11 mouse cellular contexts compared by ENCODE assay signal in genomic region chr4:133626621-133627020, GRCm38 (mm10). TPM values are rescaled to one million over a fixed set of nuclear protein-coding genes. Genes with fewer than 3 reads are reported as not detected.
DNase-seq lines count a peak whose midpoint lies in the region; ATAC-seq and TF ChIP-seq lines count a peak whose summit lies in the region.
"Had no signal": no experiment of that assay in that cellular context is flagged by ENCODE, and none has a peak within 500 bp of the region (broad histone marks: within the 10 kb centered on the region; RNA-seq: fewer than 3 reads in every experiment).

No protein-coding gene starts in this region.

- no peaks in the 10 kb centered on the region for H3K27me3 ChIP-seq in forebrain, embryonic 12.5 days
- H3K27me3 ChIP-seq in forebrain, embryonic 13.5 days, result no peaks in the 10 kb centered on the region
- H3K27me3 ChIP-seq in intestine, embryonic 16.5 days (replicated peaks; ENCODE audit: control insufficient read depth, insufficient read depth, low read length), result no peaks in the 10 kb centered on the region
- no peaks in the 10 kb centered on the region for H3K27me3 ChIP-seq in intestine, postnatal 0 days (replicated peaks; ENCODE audit: control insufficient read depth, insufficient read depth, low read length)
- no peaks in the 10 kb centered on the region for H3K27me3 ChIP-seq in lung, embryonic 16.5 days (ENCODE audit: control insufficient read depth, insufficient read depth, low read depth, low read length)

- no peak overlapping the region for H3K9ac ChIP-seq in forebrain, embryonic 12.5 days
- H3K9ac ChIP-seq in forebrain, embryonic 13.5 days, result no peak overlapping the region
- peak overlapping the region; percentile 18; the same call in 1 of the 2 replicates for H3K9ac ChIP-seq in intestine, embryonic 16.5 days (ENCODE audit: low read depth, low read length)
- H3K9ac ChIP-seq in intestine, postnatal 0 days (ENCODE audit: low read depth, low read length), result no peak overlapping the region
- H3K9ac ChIP-seq in lung, embryonic 16.5 days (ENCODE audit: low read length), result no peak overlapping the region

- H3K36me3 ChIP-seq in forebrain, embryonic 12.5 days (replicated peaks), result peaks cover 30% of the 10 kb centered on the region
- peaks cover 40% of the 10 kb centered on the region for H3K36me3 ChIP-seq in forebrain, embryonic 13.5 days (ENCODE audit: poor library complexity, severe bottlenecking)
- peaks cover 7% of the 10 kb centered on the region for H3K36me3 ChIP-seq in intestine, embryonic 16.5 days (ENCODE audit: control insufficient read depth, insufficient read depth, low read length)
- peaks cover 21% of the 10 kb centered on the region; the same call in 1 of the 2 replicates for H3K36me3 ChIP-seq in intestine, postnatal 0 days (ENCODE audit: control insufficient read depth, insufficient read depth)
- peaks cover 6% of the 10 kb centered on the region; the same call in 1 of the 2 replicates for H3K36me3 ChIP-seq in lung, embryonic 16.5 days (ENCODE audit: control insufficient read depth, insufficient read depth, low read length)

- no peaks in the 10 kb centered on the region for H3K9me3 ChIP-seq in forebrain, embryonic 12.5 days
- H3K9me3 ChIP-seq in forebrain, embryonic 13.5 days (replicated peaks), result no peaks in the 10 kb centered on the region
- no peaks in the 10 kb centered on the region for H3K9me3 ChIP-seq in intestine, embryonic 16.5 days (ENCODE audit: control insufficient read depth, low read length)
- no peaks in the 10 kb centered on the region for H3K9me3 ChIP-seq in intestine, postnatal 0 days (ENCODE audit: control insufficient read depth)
- no peaks in the 10 kb centered on the region for H3K9me3 ChIP-seq in lung, embryonic 16.5 days (ENCODE audit: control insufficient read depth, low read length)

- H3K4me3 ChIP-seq in forebrain, embryonic 12.5 days (replicated peaks), result no peak overlapping the region
- H3K4me3 ChIP-seq in forebrain, embryonic 13.5 days, result no peak overlapping the region
- no peak overlapping the region for H3K4me3 ChIP-seq in intestine, embryonic 16.5 days (ENCODE audit: low read length)
- H3K4me3 ChIP-seq in intestine, postnatal 0 days (ENCODE audit: low read depth, low read length), result no peak overlapping the region
- no peak overlapping the region for H3K4me3 ChIP-seq in lung, embryonic 16.5 days (ENCODE audit: low read length)
- H3K4me3 ChIP-seq in brown adipose tissue, adult 24 weeks (ENCODE audit: insufficient read depth, low read depth, low read length), result no peak overlapping the region

- TF ChIP-seq CTCF in intestine, postnatal 0 days (IDR thresholded peaks at IDR 0.05; ENCODE audit: low read depth), result no peak

- no peak overlapping the region for H3K4me2 ChIP-seq in forebrain, embryonic 12.5 days
- H3K4me2 ChIP-seq in forebrain, embryonic 13.5 days, result no peak overlapping the region
- no peak overlapping the region for H3K4me2 ChIP-seq in intestine, embryonic 16.5 days (ENCODE audit: low read depth, low read length)
- H3K4me2 ChIP-seq in intestine, postnatal 0 days (replicated peaks; ENCODE audit: low read depth), result no peak overlapping the region
- no peak overlapping the region for H3K4me2 ChIP-seq in lung, embryonic 16.5 days (ENCODE audit: low read depth, low read length)

- no peak for DNase-seq in lung, postnatal 10 days
- DNase-seq: adrenal gland, postnatal 36 days; retina, postnatal 1 day had no signal

- WGBS in forebrain, embryonic 12.5 days, result 84% methylated on average over 9 of the region's 9 CpGs
- 87% methylated on average over 9 of the region's 9 CpGs for WGBS in forebrain, embryonic 13.5 days
- 93% methylated on average over 9 of the region's 9 CpGs for WGBS in intestine, embryonic 16.5 days
- 90% methylated on average over 9 of the region's 9 CpGs for WGBS in intestine, postnatal 0 days
- 85% methylated on average over 9 of the region's 9 CpGs for WGBS in lung, embryonic 16.5 days

- no peak for ATAC-seq in forebrain, embryonic 12.5 days (ENCODE audit: low FRiP score)
- ATAC-seq in forebrain, embryonic 13.5 days, result no peak
- ATAC-seq in intestine, embryonic 16.5 days, result no peak
- ATAC-seq in intestine, postnatal 0 days, result no peak
- no peak for ATAC-seq in lung, embryonic 16.5 days (ENCODE audit: low read depth)
- ATAC-seq in CD4-positive, CD25-positive, alpha-beta regulatory T cell, adult 4 months, result no peak
- ATAC-seq: midbrain, embryonic 16.5 days had no signal

- peaks cover 12% of the 10 kb centered on the region for H3K4me1 ChIP-seq in forebrain, embryonic 12.5 days
- peaks cover 8% of the 10 kb centered on the region for H3K4me1 ChIP-seq in forebrain, embryonic 13.5 days
- H3K4me1 ChIP-seq in intestine, embryonic 16.5 days (ENCODE audit: control insufficient read depth, insufficient read depth, low read length), result peaks cover 5% of the 10 kb centered on the region
- no peaks in the 10 kb centered on the region for H3K4me1 ChIP-seq in intestine, postnatal 0 days (replicated peaks; ENCODE audit: control insufficient read depth, insufficient read depth, low read length)
- peaks cover 9% of the 10 kb centered on the region for H3K4me1 ChIP-seq in lung, embryonic 16.5 days (replicated peaks; ENCODE audit: control insufficient read depth, insufficient read depth, low read length)
- peaks cover 33% of the 10 kb centered on the region for H3K4me1 ChIP-seq in brown adipose tissue, adult 24 weeks (ENCODE audit: control insufficient read depth, insufficient read depth, insufficient read length, low read length)

- H3K27ac ChIP-seq in forebrain, embryonic 12.5 days, result peak overlapping the region; percentile 8; the same call in 1 of the 2 replicates
- no peak overlapping the region for H3K27ac ChIP-seq in forebrain, embryonic 13.5 days
- no peak overlapping the region for H3K27ac ChIP-seq in intestine, embryonic 16.5 days (ENCODE audit: low read length)
- no peak overlapping the region for H3K27ac ChIP-seq in intestine, postnatal 0 days (ENCODE audit: low read depth, low read length)
- H3K27ac ChIP-seq in lung, embryonic 16.5 days (ENCODE audit: low read length), result peak overlapping the region; percentile 82
- H3K27ac ChIP-seq in brown adipose tissue, adult 24 weeks (replicated peaks; ENCODE audit: low read depth, low read length), result peak overlapping the region; percentile 98

RNA-seq across cellular contexts. Expression of gene Zdhhc18, which starts 23.3 kb away (rescaled TPM):
- polyA plus RNA-seq in forebrain, embryonic 12.5 days (2016; fragmentation: Nextera tagmentation; extraction: Ambion mirVana), result 2.8 and 4.6 TPM in 2 replicates
- polyA plus RNA-seq in forebrain, embryonic 13.5 days (2015; fragmentation: Nextera tagmentation; extraction: Ambion mirVana), result 3.2 and 4.6 TPM in 2 replicates
- 1.3 and 1.6 TPM in 2 replicates for polyA plus RNA-seq in intestine, embryonic 16.5 days (2015; fragmentation: Nextera tagmentation; extraction: Ambion mirVana)
- polyA plus RNA-seq in intestine, postnatal 0 days (2015; fragmentation: Nextera tagmentation; extraction: Ambion mirVana), result 1.8 and 2.3 TPM in 2 replicates
- polyA plus RNA-seq in lung, embryonic 16.5 days (2015; fragmentation: Nextera tagmentation; extraction: Ambion mirVana), result 3.1 and 3.3 TPM in 2 replicates
- polyA plus RNA-seq in brown adipose tissue, adult 24 weeks (2012; ENCODE audit: insufficient read depth, insufficient read length, missing spikeins), result 9.4 and 10.6 TPM in 2 replicates
- polyA plus RNA-seq in CD4-positive, CD25-positive, alpha-beta regulatory T cell, adult 4 months (2017; shearing (Covaris generic)), result 10 to 100 TPM; 20.2 to 22.3 TPM

RNA-seq across cellular contexts. Expression of gene Sfn, which starts 24.7 kb away (rescaled TPM):
- 3.9 and 6.8 TPM in 2 replicates for polyA plus RNA-seq in forebrain, embryonic 12.5 days (2016; fragmentation: Nextera tagmentation; extraction: Ambion mirVana)
- 0.92 and 0.99 TPM in 2 replicates for polyA plus RNA-seq in forebrain, embryonic 13.5 days (2015; fragmentation: Nextera tagmentation; extraction: Ambion mirVana)
- polyA plus RNA-seq in intestine, embryonic 16.5 days (2015; fragmentation: Nextera tagmentation; extraction: Ambion mirVana), result 50.1 and 59.9 TPM in 2 replicates
- 34.8 and 37.6 TPM in 2 replicates for polyA plus RNA-seq in intestine, postnatal 0 days (2015; fragmentation: Nextera tagmentation; extraction: Ambion mirVana)
- 21.6 and 29.3 TPM in 2 replicates for polyA plus RNA-seq in lung, embryonic 16.5 days (2015; fragmentation: Nextera tagmentation; extraction: Ambion mirVana)
- polyA plus RNA-seq in brown adipose tissue, adult 24 weeks (2012; ENCODE audit: insufficient read depth, insufficient read length, missing spikeins), result 1.2 and 1.3 TPM in 2 replicates
- 10 to 100 TPM; 24.7 to 29.7 TPM for polyA plus RNA-seq in CD4-positive, CD25-positive, alpha-beta regulatory T cell, adult 4 months (2017; shearing (Covaris generic))

RNA-seq across cellular contexts. Expression of gene Gpn2, which starts 42.5 kb away (rescaled TPM):
- 26.0 and 26.6 TPM in 2 replicates for polyA plus RNA-seq in forebrain, embryonic 12.5 days (2016; fragmentation: Nextera tagmentation; extraction: Ambion mirVana)
- polyA plus RNA-seq in forebrain, embryonic 13.5 days (2015; fragmentation: Nextera tagmentation; extraction: Ambion mirVana), result 25.0 and 29.5 TPM in 2 replicates
- 17.1 and 17.3 TPM in 2 replicates for polyA plus RNA-seq in intestine, embryonic 16.5 days (2015; fragmentation: Nextera tagmentation; extraction: Ambion mirVana)
- 16.1 and 18.4 TPM in 2 replicates for polyA plus RNA-seq in intestine, postnatal 0 days (2015; fragmentation: Nextera tagmentation; extraction: Ambion mirVana)
- polyA plus RNA-seq in lung, embryonic 16.5 days (2015; fragmentation: Nextera tagmentation; extraction: Ambion mirVana), result 17.1 and 18.9 TPM in 2 replicates
- polyA plus RNA-seq in brown adipose tissue, adult 24 weeks (2012; ENCODE audit: insufficient read depth, insufficient read length, missing spikeins), result 8.1 TPM in 2 replicates
- 1 to 10 TPM; 6.3 to 8.3 TPM for polyA plus RNA-seq in CD4-positive, CD25-positive, alpha-beta regulatory T cell, adult 4 months (2017; shearing (Covaris generic))

RNA-seq across cellular contexts. Expression of gene Pigv, which starts 45.8 kb away (rescaled TPM):
- 17.3 and 18.0 TPM in 2 replicates for polyA plus RNA-seq in forebrain, embryonic 12.5 days (2016; fragmentation: Nextera tagmentation; extraction: Ambion mirVana)
- polyA plus RNA-seq in forebrain, embryonic 13.5 days (2015; fragmentation: Nextera tagmentation; extraction: Ambion mirVana), result 13.6 and 14.5 TPM in 2 replicates
- 16.6 and 18.5 TPM in 2 replicates for polyA plus RNA-seq in intestine, embryonic 16.5 days (2015; fragmentation: Nextera tagmentation; extraction: Ambion mirVana)
- 10.7 and 12.5 TPM in 2 replicates for polyA plus RNA-seq in intestine, postnatal 0 days (2015; fragmentation: Nextera tagmentation; extraction: Ambion mirVana)
- polyA plus RNA-seq in lung, embryonic 16.5 days (2015; fragmentation: Nextera tagmentation; extraction: Ambion mirVana), result 20.1 and 20.7 TPM in 2 replicates
- polyA plus RNA-seq in brown adipose tissue, adult 24 weeks (2012; ENCODE audit: insufficient read depth, insufficient read length, missing spikeins), result 4.6 and 5.9 TPM in 2 replicates
- 10 to 100 TPM; 14.3 to 16.3 TPM for polyA plus RNA-seq in CD4-positive, CD25-positive, alpha-beta regulatory T cell, adult 4 months (2017; shearing (Covaris generic))

RNA-seq across cellular contexts. Expression of gene Gpatch3, which starts 52.1 kb away (rescaled TPM):
- 8.7 and 9.8 TPM in 2 replicates for polyA plus RNA-seq in forebrain, embryonic 12.5 days (2016; fragmentation: Nextera tagmentation; extraction: Ambion mirVana)
- polyA plus RNA-seq in forebrain, embryonic 13.5 days (2015; fragmentation: Nextera tagmentation; extraction: Ambion mirVana), result 6.7 and 7.7 TPM in 2 replicates
- polyA plus RNA-seq in intestine, embryonic 16.5 days (2015; fragmentation: Nextera tagmentation; extraction: Ambion mirVana), result 5.5 and 7.5 TPM in 2 replicates
- 7.1 and 7.2 TPM in 2 replicates for polyA plus RNA-seq in intestine, postnatal 0 days (2015; fragmentation: Nextera tagmentation; extraction: Ambion mirVana)
- polyA plus RNA-seq in lung, embryonic 16.5 days (2015; fragmentation: Nextera tagmentation; extraction: Ambion mirVana), result 5.6 and 6.5 TPM in 2 replicates
- 0.96 and 1.5 TPM in 2 replicates for polyA plus RNA-seq in brown adipose tissue, adult 24 weeks (2012; ENCODE audit: insufficient read depth, insufficient read length, missing spikeins)
- polyA plus RNA-seq in CD4-positive, CD25-positive, alpha-beta regulatory T cell, adult 4 months (2017; shearing (Covaris generic)), result 1 to 10 TPM in 1 of 2 experiments, under 1 TPM in 1; 0.51 to 1.4 TPM

Comparison
In these comparisons a context has a peak if more than half of its experiments do, and no peak if none do; other contexts are left out.
1. H3K27ac ChIP-seq: peak in forebrain, embryonic 12.5 days (single experiment), lung, embryonic 16.5 days (single experiment) and brown adipose tissue, adult 24 weeks (single experiment); none in forebrain, embryonic 13.5 days (single experiment), intestine, embryonic 16.5 days (single experiment) and intestine, postnatal 0 days (single experiment).